Mouse (Mus musculus): ENCODE results near the gene BC029722. TPM values are rescaled to one million over a fixed set of nuclear protein-coding genes. Genes with fewer than 3 reads are reported as not detected.

BC029722 gene
- total RNA-seq, 2 experiments from 2014 or later = 4.4 to 9.0 TPM

DNA sequence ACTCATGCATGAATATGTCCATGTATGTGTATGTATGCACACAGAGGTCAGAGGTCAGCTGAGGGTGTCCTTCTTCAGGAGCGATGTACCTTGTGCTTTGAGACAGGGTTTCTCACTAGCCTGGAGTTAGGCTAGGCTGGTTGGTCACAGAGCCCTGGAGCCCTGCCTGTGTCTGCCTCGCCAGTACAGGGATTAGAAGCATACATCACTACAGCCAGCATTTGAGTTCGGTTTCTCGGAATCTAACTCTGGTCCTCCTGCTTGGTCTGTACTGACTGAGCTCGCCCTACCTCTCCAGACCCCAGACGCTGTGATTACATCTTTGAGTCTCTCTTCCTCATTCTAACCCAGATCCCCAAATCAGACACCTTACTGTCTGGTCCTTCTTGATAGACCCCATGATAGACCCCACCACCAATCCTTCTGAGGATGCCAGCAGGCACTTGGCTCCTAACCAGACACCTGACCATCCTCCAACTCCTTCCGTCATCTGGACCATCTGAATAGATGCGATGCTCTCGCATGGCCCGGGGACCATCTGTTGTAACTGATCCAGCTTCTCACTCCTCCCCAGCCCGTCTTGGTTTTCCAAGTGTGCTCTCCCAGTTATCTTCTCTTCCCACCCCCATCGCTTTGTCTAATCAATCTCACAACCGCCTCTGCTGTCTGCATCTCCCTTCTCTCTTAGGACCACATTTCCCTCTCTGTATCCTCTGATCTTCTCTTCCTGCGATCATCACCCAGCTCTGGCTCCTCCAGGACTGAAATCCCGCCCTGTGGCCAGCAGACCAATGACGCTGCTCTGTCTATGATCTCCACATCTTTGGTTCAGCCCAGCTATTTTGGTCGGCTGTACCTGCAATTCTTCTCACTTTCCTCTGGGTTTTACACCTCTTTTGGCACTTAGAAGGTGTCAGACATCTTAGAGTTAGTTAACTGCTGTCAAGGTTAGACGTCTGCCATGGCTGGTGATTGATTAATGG lies 31.0 kb downstream of the BC029722 start:
- no peak for ATAC-seq (replicated peaks; ENCODE audit: low FRiP score, low TSS enrichment, poor library complexity, severe bottlenecking)

DNA sequence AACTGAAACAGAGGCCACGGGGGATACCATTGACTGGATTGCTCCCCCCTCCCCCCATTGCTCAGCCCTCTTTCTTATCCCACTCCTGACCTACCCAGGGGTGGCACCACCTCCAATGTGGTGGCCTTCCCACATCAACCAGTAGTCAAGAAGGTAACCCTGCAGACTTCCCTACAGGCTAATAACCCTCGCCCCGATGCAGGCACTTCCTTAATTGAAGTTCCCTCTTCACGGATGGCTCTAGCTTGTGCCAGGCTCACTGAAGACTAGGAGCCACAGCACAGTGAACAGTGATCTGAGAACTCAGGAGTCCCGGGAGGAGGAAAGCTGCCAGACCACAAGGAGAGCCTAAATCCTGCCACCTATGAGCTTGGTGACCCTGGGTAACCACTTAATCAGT lies 32.3 kb downstream of the BC029722 start:
- ATAC-seq (replicated peaks; ENCODE audit: low FRiP score, low TSS enrichment, poor library complexity, severe bottlenecking) = no peak

DNA sequence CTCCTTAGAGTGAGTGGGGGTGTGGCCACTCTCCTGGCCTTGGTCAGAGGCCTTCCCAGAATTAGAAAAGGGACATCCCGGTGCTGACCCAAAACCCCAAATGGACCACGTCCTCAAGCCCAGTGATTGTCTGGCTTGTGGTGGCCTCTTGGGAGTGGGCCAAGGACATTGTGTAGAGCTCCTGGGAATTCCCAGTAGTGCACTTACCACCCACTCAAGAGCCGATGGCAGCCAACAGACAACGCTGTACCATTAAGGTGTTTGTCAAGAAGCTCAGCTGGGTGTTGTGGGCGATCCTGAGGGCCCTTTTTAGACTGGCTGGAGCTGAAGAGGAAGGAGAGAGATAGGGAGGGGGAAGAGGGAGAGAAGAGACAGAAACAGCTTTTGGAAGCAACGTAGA lies 34.7 kb downstream of the BC029722 start:
- no peak for ATAC-seq (replicated peaks; ENCODE audit: low FRiP score, low TSS enrichment, poor library complexity, severe bottlenecking)

DNA sequence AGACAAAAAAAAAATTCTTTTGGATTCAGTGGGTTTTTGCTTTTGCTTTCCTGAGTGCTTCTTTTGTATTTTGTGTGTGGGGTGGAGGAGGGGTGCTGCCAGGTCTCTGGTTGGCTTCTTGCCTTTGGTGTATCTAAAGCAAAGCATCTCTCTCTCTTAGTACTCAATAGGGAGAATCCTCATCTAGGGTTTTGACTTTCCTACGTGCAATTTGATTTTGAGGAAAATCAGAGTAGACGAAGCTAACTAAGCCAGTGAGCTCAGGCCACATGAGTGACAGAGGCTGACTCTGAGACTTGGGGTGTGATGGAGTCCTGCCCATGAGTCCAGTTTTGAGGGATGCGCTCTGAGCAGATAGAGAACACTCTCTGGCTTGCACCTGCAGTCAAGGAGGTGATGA lies 39.7 kb downstream of the BC029722 start:
- no peak for ATAC-seq (replicated peaks; ENCODE audit: low FRiP score, low TSS enrichment, poor library complexity, severe bottlenecking)

DNA sequence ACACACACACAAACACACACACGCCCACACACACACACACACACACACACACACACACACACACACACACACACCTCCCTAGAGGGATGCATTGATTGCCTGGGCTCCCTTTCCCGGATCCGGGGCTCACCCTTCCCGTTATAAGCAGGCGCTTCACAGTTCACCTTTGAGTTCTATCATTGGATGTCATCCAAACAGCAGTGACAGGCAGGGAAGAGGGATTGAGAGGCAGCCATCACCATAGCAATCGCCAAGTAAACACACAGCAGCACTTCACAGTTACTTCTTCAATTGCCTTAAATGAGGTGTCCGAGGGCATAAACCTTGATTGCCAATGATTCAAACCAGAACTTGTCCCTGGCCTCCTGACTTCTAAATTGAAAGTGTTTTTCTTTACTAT lies 40.2 kb downstream of the BC029722 start:
- no peak for ATAC-seq (replicated peaks; ENCODE audit: low FRiP score, low TSS enrichment, poor library complexity, severe bottlenecking)

DNA sequence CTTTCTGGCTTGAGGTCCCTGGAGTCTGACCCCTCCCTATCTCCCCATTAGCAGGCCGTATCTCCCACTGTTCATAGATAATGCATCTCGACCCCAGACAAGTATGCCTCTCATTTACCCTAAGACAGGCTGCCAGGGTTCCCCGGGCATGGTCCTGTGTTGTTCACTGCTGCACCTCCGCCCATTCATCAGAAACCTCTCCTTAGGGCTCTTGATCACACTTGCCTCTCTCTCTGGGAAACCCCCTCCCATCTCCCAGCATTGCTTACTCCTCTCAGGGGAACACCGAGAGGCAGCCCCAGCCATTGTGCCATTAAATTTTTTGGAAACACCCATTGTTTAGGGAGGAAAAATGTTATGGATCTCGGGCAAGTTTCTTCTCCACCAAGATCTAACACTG lies 41.2 kb downstream of the BC029722 start:
- ATAC-seq (replicated peaks; ENCODE audit: low FRiP score, low TSS enrichment, poor library complexity, severe bottlenecking) = no peak

DNA sequence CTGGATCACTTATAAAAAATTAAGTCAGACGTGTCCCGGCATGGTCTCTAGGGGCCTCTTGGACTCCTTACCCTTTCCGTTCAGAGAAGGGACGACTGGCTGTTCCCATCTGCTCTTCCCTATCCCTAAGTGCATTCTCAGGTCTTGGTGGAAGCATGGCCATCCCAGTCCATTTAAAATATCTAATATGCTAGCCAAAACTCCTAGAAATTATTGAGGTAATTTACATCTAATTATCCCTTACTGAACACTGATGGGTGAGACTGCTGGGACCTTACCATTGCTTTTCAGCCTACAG lies 41.6 kb downstream of the BC029722 start:
- no peak for ATAC-seq (replicated peaks; ENCODE audit: low FRiP score, low TSS enrichment, poor library complexity, severe bottlenecking)

DNA sequence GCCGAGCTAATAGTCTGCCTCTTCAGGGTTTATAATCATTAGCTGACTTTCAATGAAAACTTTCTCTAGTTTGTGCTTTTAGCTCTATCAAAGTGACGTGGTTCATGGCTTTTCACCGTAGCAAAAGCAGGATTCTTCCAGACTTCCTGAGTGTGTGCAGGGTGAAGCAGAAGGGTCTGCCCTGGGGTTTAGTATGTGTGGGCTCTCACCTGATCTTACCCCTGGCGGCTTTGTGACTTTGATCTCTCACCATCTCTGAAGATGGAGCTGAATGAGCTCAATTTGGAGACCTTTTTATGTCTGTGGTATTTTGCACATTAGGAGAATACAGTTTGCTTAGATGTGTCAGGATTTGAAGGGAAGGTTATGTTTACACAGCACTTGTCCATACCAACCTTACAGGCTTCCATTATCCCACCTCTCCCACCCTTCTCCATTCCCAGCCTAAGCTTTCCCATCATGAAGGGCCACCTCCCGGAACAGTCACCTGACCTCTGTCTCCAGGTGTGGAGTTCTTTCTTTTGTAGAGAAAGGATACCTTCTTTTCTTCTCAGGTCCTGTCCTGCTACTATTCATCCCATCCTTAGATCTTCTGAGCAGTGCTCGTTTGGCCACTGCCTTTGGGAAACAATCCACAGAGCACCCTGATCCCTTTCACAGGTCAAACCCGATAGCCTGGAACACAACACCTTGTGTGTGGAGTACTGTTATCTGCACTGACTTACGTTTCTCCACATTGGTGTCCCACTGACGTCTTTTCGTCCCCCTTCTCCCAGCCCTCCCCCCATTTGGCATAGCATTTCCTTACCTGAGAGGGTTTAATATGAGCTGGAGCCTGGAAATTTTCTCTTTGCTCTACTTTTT lies 42.2 kb downstream of the BC029722 start:
- ATAC-seq (replicated peaks; ENCODE audit: low FRiP score, low TSS enrichment, poor library complexity, severe bottlenecking) = no peak

DNA sequence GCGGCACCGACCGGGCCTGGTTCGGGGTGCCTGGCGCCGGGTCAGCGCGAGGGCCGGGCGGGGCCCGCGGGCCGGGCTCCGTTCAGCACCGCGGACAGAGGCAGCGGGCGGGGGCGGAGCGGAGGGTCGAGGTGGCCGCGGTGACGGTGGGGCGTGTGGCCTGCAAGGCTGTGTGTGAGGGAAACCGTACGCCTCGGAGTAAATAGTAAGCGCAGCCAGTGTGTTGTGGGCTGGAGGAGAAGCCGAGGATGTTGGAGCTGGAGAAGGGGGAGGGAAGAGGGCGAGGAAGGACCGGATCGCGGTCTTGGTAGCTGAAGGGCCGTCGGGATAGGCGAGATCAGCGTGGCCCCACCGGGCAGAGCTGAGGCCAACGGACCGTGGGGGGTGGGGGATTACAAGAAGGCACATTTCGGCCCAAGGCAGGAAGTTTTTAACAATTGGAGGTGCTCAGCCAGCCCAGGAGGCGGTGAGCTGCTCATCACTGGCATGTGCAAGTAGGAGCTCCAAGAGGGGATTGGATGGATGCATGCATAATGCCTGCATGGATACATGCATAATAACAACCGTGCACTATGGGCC lies 43.5 kb downstream of the BC029722 start:
- ATAC-seq (replicated peaks; ENCODE audit: low FRiP score, low TSS enrichment, poor library complexity, severe bottlenecking) = peak; percentile 75

DNA sequence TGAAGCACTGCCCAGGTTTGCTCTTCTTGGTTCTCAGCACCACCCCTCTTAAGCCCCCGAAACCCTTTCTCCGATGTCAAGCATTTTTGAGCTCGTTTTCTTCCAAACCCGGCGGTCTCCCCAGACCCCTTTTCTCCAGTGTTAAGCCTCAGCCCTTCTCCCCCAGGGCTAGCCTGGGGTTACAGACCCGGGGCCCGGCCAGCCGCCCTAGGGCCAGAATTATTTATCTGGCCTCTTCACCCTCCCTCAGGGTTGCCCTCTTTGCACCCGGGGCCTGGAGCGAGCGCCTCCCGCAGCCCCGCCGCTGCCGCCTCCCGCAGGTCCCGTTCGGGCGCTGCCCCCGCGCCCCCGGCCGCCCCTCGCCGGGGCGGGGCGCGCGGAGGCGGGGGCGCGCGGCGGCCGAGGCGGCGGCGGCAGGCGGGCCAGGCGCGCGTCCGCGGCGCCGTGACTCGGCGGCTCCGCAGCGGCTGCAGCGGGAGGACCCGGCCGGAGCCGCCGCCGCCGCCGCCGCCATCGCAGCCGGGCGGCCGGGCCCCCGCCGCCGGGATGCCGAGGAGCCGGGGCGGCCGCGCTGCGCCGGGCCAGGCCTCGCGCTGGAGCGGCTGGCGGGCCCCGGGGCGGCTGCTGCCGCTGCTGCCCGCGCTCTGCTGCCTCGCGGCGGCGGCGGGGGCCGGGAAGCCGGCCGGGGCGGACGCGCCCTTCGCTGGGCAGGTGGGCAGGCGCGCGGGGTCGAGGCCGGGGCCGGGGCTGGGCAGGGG lies 44.1 kb downstream of the BC029722 start, which contains the start of gene Mmp24:
TSS of gene Mmp24 (plus strand) at position 416 of the 758 bp plus-strand sequence.
- 0 out of 2 replicates have a peak, but pooled peaks have one; percentile 6 for ATAC-seq (replicated peaks; ENCODE audit: low FRiP score, low TSS enrichment, poor library complexity, severe bottlenecking)

DNA sequence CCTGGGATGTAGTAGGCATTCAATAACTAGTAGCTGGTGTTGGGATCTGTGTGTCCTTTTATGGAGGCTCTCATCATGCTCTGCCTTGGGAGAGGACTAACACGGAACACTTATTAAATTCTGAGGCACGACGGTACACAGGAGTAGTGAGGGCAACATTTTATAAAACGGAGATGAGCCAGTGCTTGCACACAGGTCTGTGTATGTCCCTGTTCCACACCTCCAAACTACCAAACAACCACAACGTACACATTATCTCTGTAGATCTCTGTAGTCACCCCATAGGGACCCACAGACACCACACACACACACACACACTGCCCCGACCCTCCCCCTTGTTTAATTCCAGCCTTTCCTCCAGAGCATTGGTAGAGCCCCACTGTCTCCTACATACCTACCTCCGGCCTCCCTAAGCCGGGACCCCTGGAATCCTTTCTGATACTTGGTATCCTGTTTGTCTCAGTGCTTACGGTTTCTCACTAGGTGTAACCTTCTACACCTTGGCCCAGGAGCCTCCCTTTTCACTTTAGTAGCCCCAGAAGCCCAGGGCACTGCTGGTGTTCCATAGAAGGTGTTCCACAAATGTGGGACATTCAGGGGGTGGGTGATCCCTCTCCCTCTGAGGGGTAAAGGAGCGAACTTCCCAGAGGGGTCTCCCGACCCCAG lies 44.8 kb downstream of the BC029722 start:
- no peak for ATAC-seq (replicated peaks; ENCODE audit: low FRiP score, low TSS enrichment, poor library complexity, severe bottlenecking)

DNA sequence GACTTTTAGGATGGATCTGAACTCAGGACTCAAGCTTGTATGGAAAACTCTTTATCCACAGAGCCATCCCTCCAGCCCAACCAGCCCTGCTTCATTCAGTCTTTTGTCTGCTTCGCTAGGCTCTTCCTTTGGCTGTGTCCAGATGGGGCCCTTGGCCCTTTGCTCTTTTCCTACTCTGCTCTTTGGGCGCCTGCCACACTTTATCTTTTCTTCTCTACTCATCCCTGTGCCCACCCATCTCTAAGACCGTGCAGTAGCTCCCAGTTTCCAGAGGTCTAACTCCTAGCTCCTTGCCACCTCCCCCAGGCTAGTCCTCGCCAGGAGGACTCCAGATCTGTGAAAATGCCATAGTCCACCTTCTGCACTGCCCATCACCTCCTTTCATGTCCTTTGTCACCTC lies 45.6 kb downstream of the BC029722 start:
- ATAC-seq (replicated peaks; ENCODE audit: low FRiP score, low TSS enrichment, poor library complexity, severe bottlenecking) = no peak

Other genes with a start within 250 kb of the BC029722 start
- 20.2 and 27.0 TPM in 2 replicates for gene Gss, start 226.6 kb downstream of the BC029722 start, total RNA-seq (2014; fragmentation: Nextera tagmentation)
- gene Gss, start 226.6 kb downstream of the BC029722 start, total RNA-seq (2017) = 18.9 and 23.2 TPM in 2 replicates
- not detected in 2 replicates for gene Myh7b, start 208.2 kb downstream of the BC029722 start, total RNA-seq (2014; fragmentation: Nextera tagmentation)
- gene Myh7b, start 208.2 kb downstream of the BC029722 start, total RNA-seq (2017) = not detected in 2 replicates
- 86.6 and 122 TPM in 2 replicates for gene Trpc4ap, start 127.0 kb downstream of the BC029722 start, total RNA-seq (2014; fragmentation: Nextera tagmentation)
- gene Trpc4ap, start 127.0 kb downstream of the BC029722 start, total RNA-seq (2017) = 45.2 and 61.0 TPM in 2 replicates
- gene Edem2, start 90.0 kb downstream of the BC029722 start, total RNA-seq (2014; fragmentation: Nextera tagmentation) = 15.9 and 23.0 TPM in 2 replicates
- gene Edem2, start 90.0 kb downstream of the BC029722 start, total RNA-seq (2017) = 10.1 and 14.7 TPM in 2 replicates
- not detected in 2 replicates for gene Gm17581, start 83.6 kb downstream of the BC029722 start, total RNA-seq (2014; fragmentation: Nextera tagmentation)
- not detected in 2 replicates for gene Gm17581, start 83.6 kb downstream of the BC029722 start, total RNA-seq (2017)
- not detected in 2 replicates for gene Procr, start 68.3 kb downstream of the BC029722 start, total RNA-seq (2014; fragmentation: Nextera tagmentation)
- 1.4 TPM in 1 of 2 replicates, not detected in the other for gene Procr, start 68.3 kb downstream of the BC029722 start, total RNA-seq (2017)
- not detected in 2 replicates for gene Mmp24, start 44.1 kb downstream of the BC029722 start, total RNA-seq (2014; fragmentation: Nextera tagmentation)
- 0.05 TPM in 1 of 2 replicates, not detected in the other for gene Mmp24, start 44.1 kb downstream of the BC029722 start, total RNA-seq (2017)
- 234 and 280 TPM in 2 replicates for gene Eif6, start 7.5 kb upstream of the BC029722 start, total RNA-seq (2014; fragmentation: Nextera tagmentation)
- 50.6 and 110 TPM in 2 replicates for gene Eif6, start 7.5 kb upstream of the BC029722 start, total RNA-seq (2017)
- not detected in 2 replicates for gene Fam83c, start 15.4 kb upstream of the BC029722 start, total RNA-seq (2014; fragmentation: Nextera tagmentation)
- not detected in 2 replicates for gene Fam83c, start 15.4 kb upstream of the BC029722 start, total RNA-seq (2017)
- gene Uqcc1, start 110.9 kb upstream of the BC029722 start, total RNA-seq (2014; fragmentation: Nextera tagmentation) = 33.6 and 42.4 TPM in 2 replicates
- 63.6 and 72.4 TPM in 2 replicates for gene Uqcc1, start 110.9 kb upstream of the BC029722 start, total RNA-seq (2017)
- gene Gm15557, start 121.3 kb upstream of the BC029722 start, total RNA-seq (2014; fragmentation: Nextera tagmentation) = not detected in 2 replicates
- gene Gm15557, start 121.3 kb upstream of the BC029722 start, total RNA-seq (2017) = not detected in 2 replicates
- not detected in 2 replicates for gene Gdf5, start 125.9 kb upstream of the BC029722 start, total RNA-seq (2014; fragmentation: Nextera tagmentation)
- gene Gdf5, start 125.9 kb upstream of the BC029722 start, total RNA-seq (2017) = not detected in 2 replicates
- gene Cep250, start 137.0 kb upstream of the BC029722 start, total RNA-seq (2014; fragmentation: Nextera tagmentation) = 22.0 and 26.1 TPM in 2 replicates
- gene Cep250, start 137.0 kb upstream of the BC029722 start, total RNA-seq (2017) = 23.9 and 27.9 TPM in 2 replicates
- 0.37 and 1.3 TPM in 2 replicates for gene 6430550D23Rik, start 188.6 kb upstream of the BC029722 start, total RNA-seq (2014; fragmentation: Nextera tagmentation)
- gene 6430550D23Rik, start 188.6 kb upstream of the BC029722 start, total RNA-seq (2017) = 7.0 TPM in 1 of 2 replicates, not detected in the other
- 160 TPM in 2 replicates for gene Ergic3, start 188.6 kb upstream of the BC029722 start, total RNA-seq (2014; fragmentation: Nextera tagmentation)
- 68.0 and 100 TPM in 2 replicates for gene Ergic3, start 188.6 kb upstream of the BC029722 start, total RNA-seq (2017)
- not detected in 2 replicates for gene Fer1l4, start 233.5 kb upstream of the BC029722 start, total RNA-seq (2014; fragmentation: Nextera tagmentation)
- not detected in 2 replicates for gene Fer1l4, start 233.5 kb upstream of the BC029722 start, total RNA-seq (2017)
- gene Spag4, start 245.7 kb upstream of the BC029722 start, total RNA-seq (2014; fragmentation: Nextera tagmentation) = 1.6 and 5.0 TPM in 2 replicates
- gene Spag4, start 245.7 kb upstream of the BC029722 start, total RNA-seq (2017) = 1.8 TPM in 1 of 2 replicates, not detected in the other